Mouse (Mus musculus) limb, embryonic 13.5 days (tissue): ENCODE measurements around the gene Acss3. TPM values are rescaled to one million over a fixed set of nuclear protein-coding genes. Genes with fewer than 3 reads are reported as not detected.

Experiments
- ATAC-seq: fragments of 200-750 bp; cut with Nextera tagmentation; 2 replicates; pipeline ENCODE4 v1.8.0; 2017; ENCODE audit warnings: low read depth, moderate number of reproducible peaks, moderate TSS enrichment; ENCODE audit not compliant: low FRiP score
- H3K27ac ChIP-seq: fragments of 300-500 bp; sonication (generic); 2 replicates; pipeline ENCODE4 v1.5.1; 2015; ENCODE audit warnings: inconsistent platforms, mild to moderate bottlenecking, moderate library complexity
- H3K27me3 ChIP-seq: fragments of 300-500 bp; sonication (generic); 2 replicates; pipeline ENCODE4 v1.6.1; 2015; ENCODE audit warnings: mild to moderate bottlenecking, inconsistent platforms
- H3K36me3 ChIP-seq: fragments of 300-500 bp; sonication (generic); 2 replicates; pipeline ENCODE4 v1.6.1; 2015; ENCODE audit warnings: inconsistent platforms, mild to moderate bottlenecking, moderate library complexity
- H3K4me1 ChIP-seq: fragments of 300-500 bp; sonication (generic); 2 replicates; pipeline ENCODE4 v1.6.1; 2015; ENCODE audit warnings: inconsistent platforms
- H3K4me2 ChIP-seq: fragments of 300-500 bp; sonication (generic); replicated peaks from 2 replicates; pipeline ENCODE4 v1.6.1; 2015; ENCODE audit warnings: inconsistent platforms, mild to moderate bottlenecking, moderate library complexity
- H3K4me3 ChIP-seq: fragments of 300-500 bp; sonication (generic); 2 replicates; pipeline ENCODE4 v1.5.1; 2015; ENCODE audit warnings: moderate library complexity, mild to moderate bottlenecking, inconsistent platforms
- H3K9ac ChIP-seq: fragments of 300-500 bp; sonication (generic); 2 replicates; pipeline ENCODE4 v1.6.1; 2015; ENCODE audit warnings: mild to moderate bottlenecking, inconsistent platforms
- H3K9me3 ChIP-seq: fragments of 300-500 bp; sonication (generic); 2 replicates; pipeline ENCODE4 v1.6.1; 2016; ENCODE audit warnings: inconsistent platforms
- WGBS: fragments of 180-500 bp; shearing (Covaris S2); methylation state at CpG from one replicate; pipeline ENCODE4 v1.1.7; 2015; 5-methylcytosine and 5-hydroxymethylcytosine counted together
- polyA plus RNA-seq: library from polyadenylated mRNA; unstranded; fragments of >200 nt; fragmentation: Nextera tagmentation; extraction: Ambion mirVana; gene quantifications from 2 replicates; pipeline ENCODE4 v1.2.1, GENCODE M21; 2015

The Acss3 gene
- polyA plus RNA-seq, 1 experiment from 2014 or later: 3.6 TPM

DNA sequence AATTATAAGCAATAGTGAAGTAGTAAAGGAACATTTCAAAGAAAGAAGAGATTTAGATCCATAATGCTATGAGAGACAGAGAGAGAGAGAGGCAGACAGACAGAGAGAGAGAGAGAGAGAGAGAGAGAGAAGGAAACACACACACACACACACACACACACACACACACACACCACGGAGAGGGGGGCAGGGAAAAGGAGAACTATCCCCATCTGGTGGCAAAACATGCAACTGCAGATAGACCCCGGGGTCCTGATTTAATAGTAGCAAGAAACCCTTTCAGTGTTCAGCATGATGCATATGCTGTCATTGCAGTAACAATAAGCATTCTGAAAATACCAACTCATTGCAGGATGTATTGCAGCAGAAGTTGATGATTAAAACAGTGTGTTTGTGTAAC is 210.4 kb downstream of the Acss3 start:
- Histone ChIP-seq H3K4me1 (no peaks in the 10 kb centered on the region), H3K27me3 (no peaks in the 10 kb centered on the region), H3K36me3 (no peaks in the 10 kb centered on the region), H3K4me2 (no peak overlapping the region), H3K27ac (no peak overlapping the region), H3K9me3 (no peaks in the 10 kb centered on the region), H3K4me3 (no peak overlapping the region), H3K9ac (no peak overlapping the region)
- 26% methylated on average over 2 of the region's 2 CpGs for WGBS
- ATAC-seq: no peak; the same call in 1 of the 2 replicates

DNA sequence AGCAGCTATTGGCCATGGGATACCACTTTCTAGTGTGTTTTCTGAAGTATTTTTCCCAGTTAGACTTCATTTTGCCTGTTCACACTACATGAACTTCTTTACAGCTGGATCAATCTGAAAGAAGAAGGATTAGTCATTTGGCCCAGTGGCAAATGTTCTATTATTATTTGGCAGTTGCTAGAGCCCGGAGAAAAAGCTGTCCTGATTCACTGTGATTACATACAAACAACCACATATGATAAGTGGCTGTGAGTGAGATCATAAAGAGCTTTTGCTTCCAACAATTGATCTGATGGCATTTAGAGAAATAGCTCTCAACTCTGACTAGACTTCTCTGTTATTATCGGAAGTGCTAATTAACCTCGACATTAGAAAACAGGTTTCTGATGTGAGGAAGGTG is 213.4 kb downstream of the Acss3 start:
- 81% methylated on average over 3 of the region's 3 CpGs for WGBS
- Histone ChIP-seq H3K4me2 (no peak overlapping the region), H3K9ac (no peak overlapping the region), H3K9me3 (no peaks in the 10 kb centered on the region), H3K36me3 (no peaks in the 10 kb centered on the region), H3K4me1 (no peaks in the 10 kb centered on the region), H3K4me3 (no peak overlapping the region), H3K27me3 (no peaks in the 10 kb centered on the region), H3K27ac (no peak overlapping the region)
- no peak for ATAC-seq

DNA sequence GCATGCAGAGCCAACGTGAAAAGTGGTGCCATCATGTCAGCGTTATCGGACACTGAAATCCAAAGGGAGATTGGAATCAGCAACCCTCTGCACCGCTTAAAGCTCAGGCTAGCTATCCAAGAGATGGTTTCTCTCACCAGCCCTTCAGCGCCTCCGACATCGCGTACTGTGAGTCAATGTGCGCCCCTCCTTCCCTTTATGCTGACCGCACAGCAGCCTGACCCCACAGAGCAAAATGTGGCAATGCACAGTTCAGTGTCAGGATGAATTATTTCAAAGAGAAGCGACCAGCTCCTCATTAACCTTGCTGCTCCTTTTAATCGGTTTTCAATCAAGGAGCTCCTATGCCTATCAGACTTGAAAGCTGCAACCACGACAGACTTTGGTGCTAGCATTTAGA is 227.1 kb downstream of the Acss3 start:
- H3K4me3 ChIP-seq: no peak overlapping the region
- H3K9me3 ChIP-seq: no peaks in the 10 kb centered on the region
- H3K4me1 ChIP-seq: no peaks in the 10 kb centered on the region
- H3K36me3 ChIP-seq: no peaks in the 10 kb centered on the region
- no peak overlapping the region for H3K4me2 ChIP-seq
- WGBS: 60% methylated on average over 13 of the region's 13 CpGs
- H3K27me3 ChIP-seq: no peaks in the 10 kb centered on the region
- ATAC-seq: no peak
- no peak overlapping the region for H3K9ac ChIP-seq
- no peak overlapping the region for H3K27ac ChIP-seq

Other genes with a start within 250 kb of the Acss3 start
- 4.9 and 6.7 TPM in 2 replicates for gene Lin7a, start 148.0 kb upstream of the Acss3 start, polyA plus RNA-seq